Mouse (Mus musculus) CH12.LX (cell line): ENCODE data around the gene Cacna1c. TPM values are rescaled to one million over a fixed set of nuclear protein-coding genes. Genes with fewer than 3 reads are reported as not detected.

Experiments used
- DNase-seq: peaks from one replicate; pipeline ENCODE4 v3.0.0-alpha.2; 2013; ENCODE audit errors: extremely low read depth
- H3K27ac ChIP-seq: 2 replicates; pipeline ENCODE4 v1.5.1; 2012; ENCODE audit warnings: low read depth, mild to moderate bottlenecking, control low read depth, moderate library complexity; ENCODE audit not compliant: insufficient read depth
- H3K27me3 ChIP-seq: replicated peaks from 2 replicates; pipeline ENCODE3; 2012; ENCODE audit warnings: inconsistent platforms
- H3K36me3 ChIP-seq, 2 experiments: replicated peaks in 1 of 2; 2 replicates each; pipeline versions ENCODE3 to v1.6.1; 2012; ENCODE audit warnings: inconsistent platforms in 1 of 2, low read length in 1 of 2, mild to moderate bottlenecking in 1 of 2, mixed read lengths in 1 of 2, moderate library complexity in 1 of 2; ENCODE audit not compliant: control insufficient read depth in 1 of 2, insufficient read depth in 1 of 2
- H3K4me1 ChIP-seq, 2 experiments: 2 replicates each; pipeline ENCODE4 v1.6.1; 2012; ENCODE audit warnings: inconsistent platforms in 1 of 2, moderate library complexity in 1 of 2; ENCODE audit not compliant: insufficient read depth in 2 of 2, control insufficient read depth in 1 of 2
- H3K4me2 ChIP-seq: 2 replicates; pipeline ENCODE4 v1.6.1; 2012; ENCODE audit warnings: low read depth, mild to moderate bottlenecking, control low read depth; ENCODE audit not compliant: poor library complexity, insufficient read depth, severe bottlenecking
- H3K4me3 ChIP-seq, 3 experiments: fragments of 150-350 bp in 1 of 3; sonication (generic) in 1 of 3; replicated peaks in 1 of 3; 2 replicates each; pipeline versions ENCODE3 to v1.5.1; 2011 to 2012; ENCODE audit warnings: low read depth in 2 of 3, low read length in 2 of 3, mild to moderate bottlenecking in 2 of 3, moderate library complexity in 2 of 3, control low read depth in 1 of 3, improper control_type of control experiment in 1 of 3, inconsistent platforms in 1 of 3, mixed read lengths in 1 of 3; ENCODE audit not compliant: poor library complexity in 1 of 3
- H3K79me2 ChIP-seq: replicated peaks from 2 replicates; pipeline ENCODE4 v1.6.1; 2012; ENCODE audit warnings: mild to moderate bottlenecking, moderate library complexity; ENCODE audit not compliant: control insufficient read depth, poor library complexity, insufficient read depth, severe bottlenecking; ENCODE audit errors: extremely low read depth
- H3K9ac ChIP-seq: 2 replicates; pipeline ENCODE4 v1.6.1; 2012; ENCODE audit warnings: low read depth, mild to moderate bottlenecking, control low read depth, moderate library complexity; ENCODE audit not compliant: insufficient read depth
- H3K9me3 ChIP-seq: replicated peaks from 2 replicates; pipeline ENCODE3; 2012; ENCODE audit warnings: low read length, inconsistent platforms, mixed read lengths
- CHD1 ChIP-seq: IDR thresholded peaks from 2 replicates; pipeline ENCODE4 v1.6.1; 2012; ENCODE audit warnings: low read depth, low read length, improper control_type of control experiment, inconsistent platforms
- EP300 ChIP-seq: IDR thresholded peaks from 2 replicates; pipeline ENCODE4 v1.6.1; 2011; ENCODE audit warnings: low read length, improper control_type of control experiment
- ETS1 ChIP-seq: conservative IDR thresholded peaks from 2 replicates; pipeline ENCODE4 v1.6.1; 2012; ENCODE audit warnings: low read depth, mild to moderate bottlenecking, inconsistent platforms, low read length, improper control_type of control experiment, moderate library complexity
- GABPA ChIP-seq: IDR thresholded peaks from 2 replicates; pipeline ENCODE4 v1.6.1; 2012; ENCODE audit warnings: low read depth, low read length, improper control_type of control experiment, inconsistent platforms; ENCODE audit not compliant: insufficient replicate concordance
- JUN ChIP-seq: IDR thresholded peaks from 2 replicates; pipeline ENCODE4 v1.6.1; 2011; ENCODE audit warnings: low read depth, mild to moderate bottlenecking, low read length, improper control_type of control experiment, moderate library complexity; ENCODE audit not compliant: insufficient read depth
- JUND ChIP-seq: conservative IDR thresholded peaks from 2 replicates; pipeline ENCODE4 v1.6.1; 2011; ENCODE audit warnings: low read depth, low read length, improper control_type of control experiment
- KAT2A ChIP-seq: IDR thresholded peaks from 2 replicates; pipeline ENCODE4 v1.6.1; 2012; ENCODE audit warnings: low read length, improper control_type of control experiment, inconsistent platforms; ENCODE audit not compliant: insufficient replicate concordance
- MAZ ChIP-seq: IDR thresholded peaks from 2 replicates; pipeline ENCODE4 v1.6.1; 2012; ENCODE audit warnings: low read depth, mild to moderate bottlenecking, inconsistent platforms, low read length, improper control_type of control experiment, moderate library complexity
- MEF2A ChIP-seq: IDR thresholded peaks from 2 replicates; pipeline ENCODE4 v1.6.1; 2014; ENCODE audit warnings: low read depth, mild to moderate bottlenecking, inconsistent platforms, low read length, improper control_type of control experiment, borderline replicate concordance
- POLR2A ChIP-seq: IDR thresholded peaks from 2 replicates; pipeline ENCODE4 v1.6.1; 2011; ENCODE audit warnings: low read depth, mild to moderate bottlenecking, improper control_type of control experiment, low read length
- POLR2AphosphoS2 ChIP-seq: IDR thresholded peaks from 2 replicates; pipeline ENCODE4 v1.6.1; 2011; ENCODE audit warnings: low read depth, low read length, improper control_type of control experiment
- RAD21 ChIP-seq: IDR thresholded peaks from 2 replicates; pipeline ENCODE4 v1.6.1; 2011; ENCODE audit warnings: low read depth, mild to moderate bottlenecking, low read length, improper control_type of control experiment, moderate library complexity
- RCOR1 ChIP-seq: conservative IDR thresholded peaks from 2 replicates; pipeline ENCODE4 v1.6.1; 2012; ENCODE audit warnings: low read depth, mild to moderate bottlenecking, inconsistent platforms, low read length, improper control_type of control experiment
- SIN3A ChIP-seq: IDR thresholded peaks from 2 replicates; pipeline ENCODE4 v1.6.1; 2012; ENCODE audit warnings: low read length, improper control_type of control experiment, inconsistent platforms
- TCF12 ChIP-seq: IDR thresholded peaks from 2 replicates; pipeline ENCODE4 v1.6.1; 2014; ENCODE audit warnings: low read depth, mild to moderate bottlenecking, inconsistent platforms, low read length, improper control_type of control experiment
- USF2 ChIP-seq: conservative IDR thresholded peaks from 2 replicates; pipeline ENCODE4 v1.6.1; 2011; ENCODE audit warnings: low read depth, low read length, improper control_type of control experiment
- ZC3H11A ChIP-seq: IDR thresholded peaks from 2 replicates; pipeline ENCODE4 v1.6.1; 2012; ENCODE audit warnings: low read depth, mild to moderate bottlenecking, inconsistent platforms, low read length, improper control_type of control experiment
- ZMIZ1 ChIP-seq: IDR thresholded peaks from 2 replicates; pipeline ENCODE4 v1.6.1; 2012; ENCODE audit warnings: low read depth, mild to moderate bottlenecking, inconsistent platforms, low read length, improper control_type of control experiment
- dilution Hi-C: fragments of 300-500 bp; cut with MboI; formaldehyde crosslinking; loops from 2 replicates; pipeline ENCODE4 v1.14.3; 2020; ENCODE audit warnings: low sequenced_read_pairs; ENCODE audit not compliant: extremely low pct_unique_long_range_greater_than_20kb, extremely low pct_ligation_motif_present
- in situ Hi-C: fragments of 300-500 bp; cut with MboI; formaldehyde crosslinking; loops from 3 replicates; pipeline ENCODE4 v1.14.3; 2019; ENCODE audit warnings: low sequenced_read_pairs, low pct_ligation_motif_present, low pct_unique_long_range_greater_than_20kb, mixed read lengths
- polyA plus RNA-seq: library from polyadenylated mRNA; unstranded; fragments of >175 nt; gene quantifications from 2 replicates; pipeline ENCODE4 v1.2.1, GENCODE M21; 2012; ENCODE audit warnings: low read depth; ENCODE audit not compliant: insufficient read length
- total RNA-seq, 2 experiments: library from RNA; depleted of rRNA; stranded (reverse); fragments of 300-350 nt in 1 of 2; fragments of >200 nt in 1 of 2; gene quantifications; 2 replicates each; pipeline ENCODE4 v1.2.3; 2012 to 2014

The Cacna1c gene
- total and polyA plus RNA-seq, 3 experiments = 0.04 TPM; not detected in 2

- H3K4me2 ChIP-seq = no peak overlapping the region
- no peaks in the 10 kb centered on the region for H3K36me3 ChIP-seq
- no peak for DNase-seq
- H3K79me2 ChIP-seq = no peaks in the 10 kb centered on the region
- H3K9me3 ChIP-seq = no peaks in the 10 kb centered on the region
- no peak overlapping the region for H3K27ac ChIP-seq
- dilution Hi-C loops = no loop called here
- no peak overlapping the region for H3K4me3 ChIP-seq
- H3K27me3 ChIP-seq = peaks cover 86% of the 10 kb centered on the region
- in situ Hi-C loops = no loop called here
- H3K4me1 ChIP-seq = no peaks in the 10 kb centered on the region
- TF ChIP-seq TCF12 = no peak
- no peak for TF ChIP-seq POLR2AphosphoS2
- TF ChIP-seq RAD21 = no peak
- TF ChIP-seq, all 38 proteins: peak for 0
- H3K9ac ChIP-seq = no peak overlapping the region
Measured at GRCm38 (mm10) chr6:118864696-118865620, 331.3 kb downstream of the Cacna1c start.

- Histone ChIP-seq H3K9me3 (no peaks in the 10 kb centered on the region), H3K9ac (no peak overlapping the region), H3K27ac (no peak overlapping the region), H3K27me3 (peaks cover 80% of the 10 kb centered on the region), H3K79me2 (no peaks in the 10 kb centered on the region), H3K4me1 (no peaks in the 10 kb centered on the region), H3K36me3 (no peaks in the 10 kb centered on the region)
- dilution Hi-C loops = no loop called here
- in situ Hi-C loops = no loop called here
- DNase-seq = no peak
- TF ChIP-seq ZC3H11A (no peak), GABPA (no peak), EP300 (no peak), JUN (no peak), CHD1 (no peak), KAT2A (no peak), RAD21 (no peak), POLR2A (no peak), SIN3A (no peak)
- TF ChIP-seq, all 38 proteins: peak for 0
- Histone ChIP-seq H3K4me3 (no peak overlapping the region), H3K4me2 (no peak overlapping the region)
Measured at GRCm38 (mm10) chr6:118862727-118863126, 333.5 kb downstream of the Cacna1c start.

GRCm38 (mm10) chr6:118862091-118862490 is 334.1 kb downstream of the Cacna1c start:
- DNase-seq = no peak
- Histone ChIP-seq H3K27me3 (peaks cover 74% of the 10 kb centered on the region), H3K36me3 (no peaks in the 10 kb centered on the region), H3K9me3 (no peaks in the 10 kb centered on the region), H3K4me3 (no peak overlapping the region), H3K27ac (no peak overlapping the region), H3K4me2 (no peak overlapping the region), H3K4me1 (no peaks in the 10 kb centered on the region), H3K79me2 (no peaks in the 10 kb centered on the region), H3K9ac (no peak overlapping the region)
- in situ Hi-C loops (no loop called here), dilution Hi-C loops (no loop called here)
- TF ChIP-seq ZMIZ1 = no peak
- TF ChIP-seq SIN3A = no peak
- TF ChIP-seq JUND = no peak
- no peak for TF ChIP-seq MEF2A
- TF ChIP-seq USF2 = no peak
- no peak for TF ChIP-seq KAT2A
- no peak for TF ChIP-seq ETS1
- no peak for TF ChIP-seq RCOR1
- TF ChIP-seq MAZ = no peak
- no peak for TF ChIP-seq GABPA
